Mouse (Mus musculus) frontal cortex, adult (tissue): ENCODE measurements at regions not wholly inside any gene's neighbourhood (a gene's known extent, or its start where the extent isn't known, plus 50 kb on each side); places are given as distances from the start of the nearest gene placed in this dataset.

Experiments
- ATAC-seq: cut with Nextera tagmentation; 2 replicates; pipeline ENCODE4 v1.9.2; 2017; ENCODE audit warnings: mild to moderate bottlenecking, moderate library complexity, mixed read lengths; ENCODE audit not compliant: low TSS enrichment

- peak; percentile 61; the same call in 1 of the 2 replicates for ATAC-seq
Observed at GRCm38 (mm10) chr15:84616880-84617279, 52.5 kb upstream of the Prr5 start.

DNA sequence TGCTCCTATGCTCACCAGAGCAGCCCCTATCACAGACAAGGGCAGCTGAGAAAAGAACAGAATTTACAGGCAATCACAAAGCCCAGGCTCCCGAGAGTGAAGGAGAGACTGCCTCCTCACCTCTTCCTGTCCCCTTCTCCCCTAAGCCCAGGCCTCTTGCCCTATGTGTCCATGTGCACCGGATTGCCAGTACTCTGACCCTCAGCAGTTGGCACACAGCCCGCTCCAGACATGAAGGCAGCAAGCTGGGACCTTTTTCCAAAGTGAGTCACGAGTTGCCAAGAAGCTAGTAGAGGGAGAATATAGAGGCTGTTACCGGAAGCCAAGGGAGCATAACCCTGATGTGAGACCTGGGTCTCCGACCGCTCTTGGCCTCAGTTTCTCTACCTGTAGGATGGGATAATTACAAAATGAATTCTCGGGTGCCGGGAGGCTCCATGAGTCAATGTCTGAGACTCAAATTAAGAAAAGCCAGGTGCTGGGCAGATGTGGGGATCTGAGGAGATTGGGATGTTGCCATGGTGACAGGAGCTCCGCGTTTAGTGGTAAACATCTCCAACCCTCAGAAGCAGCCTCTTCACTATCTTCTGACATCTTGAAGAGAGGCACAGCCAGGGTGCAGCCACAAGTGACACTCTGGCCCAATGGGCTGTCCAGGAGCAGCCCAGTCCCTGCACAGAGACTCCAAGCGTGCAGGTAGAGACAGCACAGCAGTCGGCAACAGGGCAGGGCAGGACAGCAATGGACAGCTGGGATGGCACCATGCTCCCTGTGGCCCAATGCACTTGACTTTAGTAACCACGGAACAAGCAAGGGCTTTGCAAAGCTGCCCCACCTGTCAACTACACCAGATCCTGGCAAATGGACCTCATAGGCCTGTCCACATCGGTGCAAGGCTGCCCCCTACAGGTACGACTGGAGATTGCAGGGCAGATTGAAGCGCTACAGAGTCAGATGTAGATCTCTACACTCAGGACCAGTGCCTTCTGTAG is 55.6 kb upstream of the Prr5 start:
- ATAC-seq: peak; percentile 64

- ATAC-seq: no peak
Observed at GRCm38 (mm10) chr15:84612961-84613360, 55.3 kb upstream of the Rtl6 start.

- peak; percentile 89 for ATAC-seq
Observed at GRCm38 (mm10) chr15:84609825-84610442, 52.3 kb upstream of the Rtl6 start.

DNA sequence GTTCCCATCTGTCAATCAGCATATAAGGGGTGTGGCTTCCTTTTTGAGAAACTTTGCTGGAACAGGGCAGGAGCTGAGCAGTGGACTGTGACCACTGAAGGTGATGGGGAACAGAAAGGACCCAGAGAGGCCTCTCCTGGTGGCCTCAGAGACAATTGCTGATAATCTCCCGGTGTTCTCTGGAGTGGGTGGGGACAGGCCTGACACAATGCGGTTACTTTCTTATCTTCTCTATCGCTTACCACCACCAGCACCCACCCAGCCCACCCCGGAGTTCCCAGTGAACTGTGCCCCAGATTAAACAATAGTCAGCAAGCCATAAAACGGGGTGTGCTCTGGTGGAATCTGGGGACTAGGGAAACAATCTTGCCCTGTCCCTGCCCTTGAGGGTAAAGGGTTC is 51.4 kb upstream of the Rtl6 start:
- ATAC-seq: no peak
